In genomic region chr9:31868823-31869460, GRCm38 (mm10) we compare ENCODE assay signal across 19 mouse cellular contexts. TPM values are rescaled to one million over a fixed set of nuclear protein-coding genes. Genes with fewer than 3 reads are reported as not detected.
"Had no signal": no experiment of that assay in that cellular context is flagged by ENCODE, and none has a peak within 500 bp of the region (broad histone marks: within the 10 kb centered on the region; RNA-seq: fewer than 3 reads in every experiment).

No protein-coding gene starts in this region.

- H3K4me2 ChIP-seq: kidney, embryonic 15.5 days; limb, embryonic 12.5 days; liver, embryonic 15.5 days; midbrain, embryonic 15.5 days; neural tube, embryonic 12.5 days had no signal

- H3K9ac ChIP-seq: kidney, embryonic 15.5 days; limb, embryonic 12.5 days; liver, embryonic 15.5 days; midbrain, embryonic 15.5 days; neural tube, embryonic 12.5 days had no signal

- DNase-seq: kidney, adult 18-20 months; kidney, postnatal 14 days; layer of hippocampus, adult 9-11 months; layer of hippocampus, postnatal 36 days; liver; lung, adult 2 months; lung, postnatal 36 days; right cerebral cortex, postnatal 14 days; thymus, adult 18-20 months; thymus, postnatal 14 days had no signal

- H3K36me3 ChIP-seq: kidney, embryonic 15.5 days; limb, embryonic 12.5 days; liver, embryonic 15.5 days; midbrain, embryonic 10.5 days; midbrain, embryonic 15.5 days; neural tube, embryonic 12.5 days had no signal

- ATAC-seq: lung, postnatal 0 days; midbrain, embryonic 15.5 days had no signal

- H3K4me1 ChIP-seq: liver, embryonic 15.5 days; midbrain, embryonic 10.5 days; midbrain, embryonic 15.5 days; neural tube, embryonic 12.5 days had no signal

- H3K27me3 ChIP-seq: kidney, embryonic 15.5 days; limb, embryonic 12.5 days; liver, embryonic 15.5 days; midbrain, embryonic 15.5 days; neural tube, embryonic 12.5 days had no signal

- H3K27ac ChIP-seq: kidney, embryonic 15.5 days; limb, embryonic 12.5 days; liver, embryonic 15.5 days; midbrain, embryonic 10.5 days; midbrain, embryonic 15.5 days; neural tube, embryonic 12.5 days had no signal

- H3K4me3 ChIP-seq: kidney, embryonic 15.5 days; limb, embryonic 12.5 days; liver, embryonic 15.5 days; midbrain, embryonic 10.5 days; midbrain, embryonic 15.5 days; neural tube, embryonic 12.5 days had no signal

- H3K9me3 ChIP-seq: kidney, embryonic 15.5 days; limb, embryonic 12.5 days; liver, embryonic 15.5 days; midbrain, embryonic 10.5 days; midbrain, embryonic 15.5 days; neural tube, embryonic 12.5 days had no signal

RNA-seq across cellular contexts. Expression of gene Barx2, which starts 44.3 kb away (rescaled TPM):
- total RNA-seq: megakaryocyte, adult 5-6 weeks; monocyte, adult 5-6 weeks had no signal
- polyA plus RNA-seq: liver, embryonic 15.5 days had no signal
